Mouse (Mus musculus) frontal cortex, adult (tissue): ENCODE measurements at regions not wholly inside any gene's neighbourhood (a gene's known extent, or its start where the extent isn't known, plus 50 kb on each side); places are given as distances from the start of the nearest gene placed in this dataset.

ENCODE experiments used
- ATAC-seq: cut with Nextera tagmentation; 2 replicates; pipeline ENCODE4 v1.9.2; 2017; ENCODE audit warnings: mild to moderate bottlenecking, moderate library complexity, mixed read lengths; ENCODE audit not compliant: low TSS enrichment

DNA sequence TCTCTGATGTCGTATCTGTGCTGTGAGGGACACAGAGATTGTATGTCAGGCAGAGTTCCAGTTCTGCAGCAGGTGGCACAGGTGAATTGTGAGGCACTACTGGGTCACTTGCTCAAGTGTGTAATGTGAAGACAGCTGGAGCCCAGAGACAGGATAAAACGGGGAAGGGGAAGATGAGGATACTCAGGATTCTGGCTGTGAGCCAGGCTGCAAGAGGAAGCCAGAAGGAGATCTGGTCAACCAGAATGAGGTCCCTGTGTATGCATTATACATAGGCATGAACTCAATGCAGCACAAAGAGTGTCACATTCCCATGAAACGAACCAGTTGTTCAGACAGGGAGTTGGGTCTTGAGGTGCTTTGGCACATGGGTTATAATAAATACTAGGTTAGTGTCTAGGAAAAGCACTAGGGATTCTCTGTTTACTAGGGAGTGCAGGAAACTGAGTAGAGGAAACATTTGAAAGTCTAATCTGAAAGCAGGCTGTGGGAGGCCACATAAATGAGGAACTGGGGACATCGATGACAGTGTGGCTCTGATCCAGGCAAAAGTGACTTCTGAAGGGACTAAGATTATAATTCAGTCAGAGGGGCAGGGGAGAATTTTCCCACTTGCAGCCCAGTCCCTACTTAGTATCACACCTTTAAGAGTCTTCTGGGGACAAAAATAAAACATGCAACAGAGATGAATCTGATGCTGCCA, 109.9 kb upstream of the Rxfp2 start:
- no peak for ATAC-seq

GRCm38 (mm10) chr5:149909108-149909739, 109.3 kb upstream of the Rxfp2 start:
- ATAC-seq: no peak

DNA sequence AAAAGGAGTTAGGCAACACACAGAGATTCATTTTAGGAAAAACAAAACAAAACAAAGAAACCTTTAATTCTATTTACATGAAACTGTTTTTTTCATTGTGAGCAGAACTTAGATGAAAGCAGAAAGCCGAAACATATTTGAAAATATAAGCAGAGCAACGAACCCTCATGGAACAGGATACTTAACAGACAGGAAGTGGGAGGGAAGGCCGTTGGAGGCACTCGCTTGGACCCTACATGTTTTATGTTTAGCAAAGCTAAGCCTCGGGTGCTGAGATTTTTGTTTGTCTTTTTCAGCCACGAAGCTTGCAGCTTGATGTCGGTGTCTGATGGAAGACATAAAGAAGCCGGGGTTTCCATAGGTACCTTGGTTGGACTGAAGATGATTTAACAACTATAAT, 108.5 kb upstream of the Rxfp2 start:
- ATAC-seq: no peak

GRCm38 (mm10) chr5:149911968-149912367, 106.5 kb upstream of the Rxfp2 start:
- no peak for ATAC-seq

GRCm38 (mm10) chr5:149915761-149916160, 102.7 kb upstream of the Rxfp2 start:
- ATAC-seq: no peak

DNA sequence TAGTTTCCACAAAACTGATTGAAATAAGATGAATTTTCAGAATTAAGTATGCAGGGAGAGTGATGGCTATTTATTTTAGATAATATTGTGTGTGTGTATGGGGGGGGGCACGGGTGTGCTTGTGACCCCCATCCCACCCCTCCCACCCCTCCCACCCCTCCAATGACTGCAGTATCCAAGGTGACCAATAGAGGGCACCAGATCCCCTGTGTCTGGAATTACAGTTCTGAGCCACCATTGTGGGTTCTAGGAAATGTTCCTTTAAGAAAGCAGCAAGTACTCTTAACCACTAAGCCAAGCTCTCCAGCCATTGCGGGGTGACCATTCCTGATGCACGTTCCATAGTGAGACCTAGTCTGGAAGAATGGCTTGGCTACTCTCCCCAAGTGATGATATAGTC, 101.1 kb upstream of the Rxfp2 start:
- ATAC-seq: no peak

DNA sequence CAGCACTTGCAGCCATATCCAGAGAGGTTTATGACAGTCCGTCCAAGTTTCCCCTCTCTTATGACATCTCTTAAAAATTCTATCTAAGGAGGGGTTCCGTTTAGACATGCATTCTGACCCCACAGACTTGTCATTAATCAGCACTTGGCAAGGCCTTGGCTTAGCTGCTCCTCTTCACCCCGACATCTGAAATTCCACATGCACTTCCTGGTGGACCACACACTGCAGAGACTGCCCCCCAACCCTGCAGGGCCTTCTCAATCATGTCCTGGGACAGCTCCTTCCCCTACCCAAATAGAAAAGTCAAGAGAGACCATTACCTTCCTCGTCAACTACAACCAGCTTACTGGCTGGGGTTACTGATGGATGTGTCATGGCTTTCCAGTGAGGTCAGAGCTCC, 99.4 kb upstream of the Rxfp2 start:
- no peak for ATAC-seq

DNA sequence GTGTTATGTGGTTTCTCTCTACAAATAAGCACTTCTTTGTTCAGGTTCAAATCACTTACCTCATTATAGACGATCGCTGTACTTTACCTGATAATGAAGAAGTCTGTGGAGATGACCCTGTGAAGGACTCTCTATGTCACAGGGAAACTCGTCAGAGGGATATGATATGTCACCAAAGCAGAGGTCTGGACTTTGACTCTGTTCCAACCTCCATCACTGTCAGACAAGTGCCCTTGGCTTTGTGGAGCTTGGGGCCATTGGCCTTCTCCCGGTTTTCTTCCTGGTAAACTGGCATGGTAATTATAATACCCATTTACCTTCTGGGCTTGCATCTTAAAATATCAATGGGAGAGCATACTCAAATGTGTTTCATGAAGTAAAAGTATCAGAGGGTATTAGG, 98.1 kb upstream of the Rxfp2 start:
- ATAC-seq: no peak

- no peak for ATAC-seq
These were observed 94.0 kb upstream of the Rxfp2 start for GRCm38 (mm10) chr5:149924501-149924900.

DNA sequence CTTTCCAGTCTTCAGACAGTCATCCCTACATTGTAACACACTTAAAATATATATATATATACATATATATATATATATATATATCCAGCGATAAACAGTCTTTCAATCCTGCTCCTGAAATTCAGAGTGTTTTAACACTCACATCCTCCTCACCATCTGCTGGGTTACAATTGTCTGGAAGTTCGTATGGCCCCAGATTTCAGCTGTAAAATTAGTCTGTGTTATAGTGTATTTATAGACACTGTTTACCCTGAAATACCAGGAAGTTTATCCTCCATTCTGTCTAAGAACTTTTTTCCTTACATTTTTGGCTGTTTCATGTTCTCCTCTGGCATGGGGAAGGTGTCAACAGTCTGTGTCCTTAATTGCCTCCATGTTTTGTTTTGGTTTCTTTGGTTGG, 91.7 kb upstream of the Rxfp2 start:
- ATAC-seq: peak; percentile 62

GRCm38 (mm10) chr5:149931574-149932161, 86.8 kb upstream of the Rxfp2 start:
- no peak for ATAC-seq

- no peak for ATAC-seq
These were observed 86.3 kb upstream of the Rxfp2 start for GRCm38 (mm10) chr5:149932220-149932619.

DNA sequence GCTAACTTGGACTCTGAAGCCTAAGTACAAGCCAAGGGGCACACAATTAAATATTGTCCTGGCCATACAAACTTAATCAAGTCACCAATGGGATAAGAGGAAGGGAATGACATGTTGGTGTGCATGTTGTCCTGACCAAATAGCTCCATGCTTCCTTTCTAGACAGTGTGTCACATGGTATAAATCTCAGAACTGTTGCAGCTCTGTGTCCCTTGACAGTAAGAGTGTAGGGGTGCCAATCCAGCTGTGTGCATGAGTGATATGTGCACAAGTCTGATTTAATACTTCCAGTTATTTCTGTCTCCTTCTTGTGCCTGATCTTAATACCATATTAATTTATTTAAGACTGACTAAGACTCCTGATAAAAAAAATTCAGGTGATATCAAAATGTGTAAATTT, 72.8 kb upstream of the Rxfp2 start:
- ATAC-seq: no peak

GRCm38 (mm10) chr5:149947491-149947890, 71.0 kb upstream of the Rxfp2 start:
- no peak for ATAC-seq

- no peak for ATAC-seq
These were observed 61.5 kb upstream of the Rxfp2 start for GRCm38 (mm10) chr5:149956931-149957330.

- no peak for ATAC-seq
These were observed 57.3 kb upstream of the Rxfp2 start for GRCm38 (mm10) chr5:149961178-149961577.

- peak; percentile 31; the same call in 1 of the 2 replicates for ATAC-seq
These were observed 53.7 kb upstream of the Rxfp2 start for GRCm38 (mm10) chr5:149964748-149965147.
